Comparison of ENCODE assay signal across 18 mouse cellular contexts in genomic region chr10:93776731-93777151, GRCm38 (mm10). TPM values are rescaled to one million over a fixed set of nuclear protein-coding genes. Genes with fewer than 3 reads are reported as not detected.
A peak's percentile ranks its signal among the peaks of the same experiment; 100 is the strongest.
DNase-seq lines count a peak whose midpoint lies in the region; ATAC-seq lines count a peak whose summit lies in the region.
"Had no signal": no experiment of that assay in that cellular context is flagged by ENCODE, and none has a peak within 500 bp of the region (broad histone marks: within the 10 kb centered on the region; RNA-seq: fewer than 3 reads in every experiment).

No protein-coding gene starts in this region.

- peaks cover 4% of the 10 kb centered on the region; the same call in 1 of the 2 replicates for H3K4me1 ChIP-seq in hindbrain, embryonic 14.5 days (replicated peaks; ENCODE audit: control insufficient read depth, insufficient read depth, low read length)
- H3K4me1 ChIP-seq in hindbrain, embryonic 12.5 days, result no peaks in the 10 kb centered on the region
- peaks cover 11% of the 10 kb centered on the region for H3K4me1 ChIP-seq in limb, embryonic 12.5 days (replicated peaks)
- H3K4me1 ChIP-seq: midbrain, embryonic 15.5 days had no signal

- H3K9ac ChIP-seq in hindbrain, embryonic 14.5 days, result no peak overlapping the region
- no peak overlapping the region for H3K9ac ChIP-seq in hindbrain, embryonic 12.5 days
- no peak overlapping the region for H3K9ac ChIP-seq in limb, embryonic 12.5 days (replicated peaks)
- H3K9ac ChIP-seq: liver, postnatal 0 days; midbrain, embryonic 15.5 days; neural tube, embryonic 15.5 days had no signal

- DNase-seq in hindbrain, embryonic 14.5 days (ENCODE audit: low spot score), result peak; percentile 8
- peak; percentile 73 for DNase-seq in embryo, embryonic 10.5 days (ENCODE audit: low spot score)
- peak; percentile 64 for DNase-seq in hindlimb bud, embryonic 11.5 days (ENCODE audit: extremely low spot score, low read depth, low spot score)
- no peak for DNase-seq in adrenal gland, postnatal 25 days
- DNase-seq in ovary, adult 18-20 months (ENCODE audit: low spot score), result no peak
- DNase-seq: right cerebral cortex, postnatal 25 days had no signal

- no peak overlapping the region for H3K4me3 ChIP-seq in hindbrain, embryonic 14.5 days (replicated peaks; ENCODE audit: low read length)
- no peak overlapping the region for H3K4me3 ChIP-seq in hindbrain, embryonic 12.5 days
- no peak overlapping the region for H3K4me3 ChIP-seq in limb, embryonic 12.5 days (replicated peaks)
- H3K4me3 ChIP-seq: megakaryocyte, embryonic 14.5 days; midbrain, embryonic 15.5 days; neural tube, embryonic 15.5 days had no signal

- peaks cover 3% of the 10 kb centered on the region; the same call in 1 of the 2 replicates for H3K27me3 ChIP-seq in hindbrain, embryonic 14.5 days (ENCODE audit: control insufficient read depth, insufficient read depth, low read length)
- H3K27me3 ChIP-seq in hindbrain, embryonic 12.5 days, result peaks cover 9% of the 10 kb centered on the region; the same call in 1 of the 2 replicates
- H3K27me3 ChIP-seq in limb, embryonic 12.5 days, result no peaks in the 10 kb centered on the region
- H3K27me3 ChIP-seq: midbrain, embryonic 15.5 days had no signal

- H3K36me3 ChIP-seq in hindbrain, embryonic 14.5 days (replicated peaks; ENCODE audit: control insufficient read depth, insufficient read depth), result no peaks in the 10 kb centered on the region
- H3K36me3 ChIP-seq in hindbrain, embryonic 12.5 days, result no peaks in the 10 kb centered on the region
- H3K36me3 ChIP-seq in limb, embryonic 12.5 days, result no peaks in the 10 kb centered on the region
- H3K36me3 ChIP-seq: midbrain, embryonic 15.5 days; neural tube, embryonic 15.5 days had no signal

- ATAC-seq in hindbrain, embryonic 14.5 days (ENCODE audit: low FRiP score), result no peak
- ATAC-seq in hindbrain, embryonic 12.5 days (ENCODE audit: low FRiP score), result no peak
- peak; percentile 68; the same call in 1 of the 2 replicates for ATAC-seq in limb, embryonic 12.5 days (ENCODE audit: insufficient number of reproducible peaks, insufficient read depth, low FRiP score, low TSS enrichment, low read depth)
- ATAC-seq: liver, postnatal 0 days; midbrain, embryonic 15.5 days had no signal

- H3K27ac ChIP-seq in hindbrain, embryonic 14.5 days, result no peak overlapping the region
- no peak overlapping the region for H3K27ac ChIP-seq in hindbrain, embryonic 12.5 days
- no peak overlapping the region for H3K27ac ChIP-seq in limb, embryonic 12.5 days
- H3K27ac ChIP-seq: midbrain, embryonic 15.5 days; neural tube, embryonic 15.5 days had no signal

- no peaks in the 10 kb centered on the region for H3K9me3 ChIP-seq in hindbrain, embryonic 14.5 days (ENCODE audit: control insufficient read depth, low read length)
- H3K9me3 ChIP-seq in hindbrain, embryonic 12.5 days (replicated peaks), result no peaks in the 10 kb centered on the region
- H3K9me3 ChIP-seq in limb, embryonic 12.5 days, result no peaks in the 10 kb centered on the region
- H3K9me3 ChIP-seq: megakaryocyte, embryonic 14.5 days; midbrain, embryonic 15.5 days; neural tube, embryonic 15.5 days had no signal

- 34% methylated on average over 5 of the region's 5 CpGs for WGBS in hindbrain, embryonic 14.5 days
- 23% methylated on average over 5 of the region's 5 CpGs for WGBS in hindbrain, embryonic 12.5 days
- WGBS in limb, embryonic 12.5 days, result 17% methylated on average over 5 of the region's 5 CpGs

- no peak overlapping the region for H3K4me2 ChIP-seq in hindbrain, embryonic 14.5 days (replicated peaks)
- H3K4me2 ChIP-seq in hindbrain, embryonic 12.5 days (replicated peaks), result no peak overlapping the region
- no peak overlapping the region for H3K4me2 ChIP-seq in limb, embryonic 12.5 days
- H3K4me2 ChIP-seq: midbrain, embryonic 15.5 days; neural tube, embryonic 15.5 days had no signal

RNA-seq across cellular contexts. Expression of gene Usp44, which starts 54.6 kb away (rescaled TPM):
- 0.17 and 0.34 TPM in 2 replicates for polyA plus RNA-seq in hindbrain, embryonic 14.5 days (2014; fragmentation: Nextera tagmentation; extraction: Ambion mirVana)
- polyA plus RNA-seq in hindbrain, embryonic 12.5 days (2016; fragmentation: Nextera tagmentation; extraction: Ambion mirVana), result 2.9 and 3.0 TPM in 2 replicates
- 1.4 TPM in 2 replicates for polyA plus RNA-seq in limb, embryonic 12.5 days (2016; fragmentation: Nextera tagmentation; extraction: Ambion mirVana)
- not detected in 2 replicates for total RNA-seq in adrenal gland, postnatal 25 days (2021)
- total RNA-seq: heart, adult 18-20 months; heart, postnatal 36 days; layer of hippocampus, postnatal 25 days; left cerebral cortex, postnatal 10 days; liver, adult 2 months had no signal
- polyA plus RNA-seq: liver, adult 2 months; spleen, adult 2 months had no signal

Comparison
In these comparisons a context has a peak if more than half of its experiments do, and no peak if none do; other contexts are left out.
1. DNase-seq: peak in hindbrain, embryonic 14.5 days (single experiment), embryo, embryonic 10.5 days (single experiment) and hindlimb bud, embryonic 11.5 days (single experiment); none in adrenal gland, postnatal 25 days (single experiment) and ovary, adult 18-20 months (single experiment).